Mouse (Mus musculus): Measurements from ENCODE around the gene Gabarap. TPM values are rescaled to one million over a fixed set of nuclear protein-coding genes. Genes with fewer than 3 reads are reported as not detected.

The Gabarap gene
- total RNA-seq, 2 experiments from 2014 or later = 142 to 178 TPM

GRCm38 (mm10) chr11:69966860-69967517 is 24.0 kb upstream of the Gabarap start:
- no peak for DNase-seq
- intact Hi-C loops (cut with DNase I) = no loop called here

- DNase-seq = no peak
- intact Hi-C loops (cut with DNase I) = no loop called here
Observed at GRCm38 (mm10) chr11:69968793-69969192, 22.1 kb upstream of the Gabarap start.

GRCm38 (mm10) chr11:69970222-69970621 is 20.7 kb upstream of the Gabarap start:
- DNase-seq = no peak
- intact Hi-C loops (cut with DNase I) = no loop called here

- intact Hi-C loops (cut with DNase I) = no loop called here
- no peak for DNase-seq
Observed at GRCm38 (mm10) chr11:69970775-69971174, 20.2 kb upstream of the Gabarap start.

GRCm38 (mm10) chr11:69974907-69975306 is 16.0 kb upstream of the Gabarap start:
- intact Hi-C loops (cut with DNase I) = no loop called here
- no peak for DNase-seq

- intact Hi-C loops (cut with DNase I) = no loop called here
Observed at GRCm38 (mm10) chr11:69976271-69976670, 14.7 kb upstream of the Gabarap start.

GRCm38 (mm10) chr11:69979827-69980195 is 11.1 kb upstream of the Gabarap start:
- intact Hi-C loops (cut with DNase I) = loop anchor here (10.0 kb wide), 1 partner anchor 885 kb away; the partner anchor contains the start of gene Per1

More at GRCm38 (mm10) chr11:69976271-69976670, 14.7 kb upstream of the Gabarap start:
- no peak for DNase-seq

GRCm38 (mm10) chr11:69980196-69981140 is 10.5 kb upstream of the Gabarap start:
- peak; percentile 91 to 100 for DNase-seq
- intact Hi-C loops (cut with DNase I) = loop anchor here (10.0 kb wide), 1 partner anchor 886 kb away; the partner anchor contains the start of gene Per1

More at GRCm38 (mm10) chr11:69979827-69980195, 11.1 kb upstream of the Gabarap start:
- DNase-seq = no peak

GRCm38 (mm10) chr11:69981141-69981762 is 9.7 kb upstream of the Gabarap start, which contains the start of gene Ctdnep1:
Gene Ctdnep1, plus strand, starts transcription at chr11:69981156.
- intact Hi-C loops (cut with DNase I) = loop anchor here (10.0 kb wide), 1 partner anchor 886 kb away; the partner anchor contains the start of gene Per1
- DNase-seq = no peak

- intact Hi-C loops (cut with DNase I) = loop anchor here (10.0 kb wide), 1 partner anchor 887 kb away; the partner anchor contains the start of gene Per1
- no peak for DNase-seq
Observed at GRCm38 (mm10) chr11:69982225-69982624, 8.7 kb upstream of the Gabarap start, which contains the start of gene Elp5. Gene Elp5, minus strand, starts transcription at chr11:69982517.

- intact Hi-C loops (cut with DNase I) = loop anchor here (10.0 kb wide), 1 partner anchor 888 kb away; the partner anchor contains the start of gene Per1
- no peak for DNase-seq
Observed at GRCm38 (mm10) chr11:69982877-69983276, 8.1 kb upstream of the Gabarap start.

- intact Hi-C loops (cut with DNase I) = loop anchor here (10.0 kb wide), 1 partner anchor 889 kb away; the partner anchor contains the start of gene Per1
- no peak for DNase-seq
Observed at GRCm38 (mm10) chr11:69983377-69983776, 7.6 kb upstream of the Gabarap start.

- DNase-seq = no peak
- intact Hi-C loops (cut with DNase I) = loop anchor here (10.0 kb wide), 1 partner anchor 890 kb away; the partner anchor contains the start of gene Per1
Observed at GRCm38 (mm10) chr11:69984431-69984830, 6.5 kb upstream of the Gabarap start.

GRCm38 (mm10) chr11:69989949-69990348 is 994 bp upstream of the Gabarap start:
- intact Hi-C loops (cut with DNase I) = loop anchor here (10.0 kb wide), 3 partner anchors 575 to 895 kb away; partner anchors contain the start of genes Eno3, Kdm6b, Per1 and Pfn1
- no peak for DNase-seq

- DNase-seq = no peak
- intact Hi-C loops (cut with DNase I) = loop anchor here (10.0 kb wide), 2 partner anchors 577 to 663 kb away; partner anchors contain the start of genes Eno3, Kdm6b and Pfn1
Observed at GRCm38 (mm10) chr11:69991711-69992110, 768 bp downstream of the Gabarap start.

GRCm38 (mm10) chr11:69992396-69992795 is 1.5 kb downstream of the Gabarap start:
- peak in 1 of 2 experiments; percentile 3 for DNase-seq
- intact Hi-C loops (cut with DNase I) = loop anchor here (10.0 kb wide), 2 partner anchors 578 to 662 kb away; partner anchors contain the start of genes Eno3, Kdm6b and Pfn1

- intact Hi-C loops (cut with DNase I) = loop anchor here (10.0 kb wide), 2 partner anchors 578 to 662 kb away; partner anchors contain the start of genes Eno3, Kdm6b and Pfn1
- DNase-seq = no peak
Observed at GRCm38 (mm10) chr11:69992932-69993331, 2.0 kb downstream of the Gabarap start.

- intact Hi-C loops (cut with DNase I) = loop anchor here (10.0 kb wide), 2 partner anchors 580 to 660 kb away; partner anchors contain the start of genes Eno3, Kdm6b and Pfn1
- DNase-seq = no peak
Observed at GRCm38 (mm10) chr11:69994401-69995090, 3.6 kb downstream of the Gabarap start.

GRCm38 (mm10) chr11:69995391-69995960 is 4.5 kb downstream of the Gabarap start, which contains the start of gene Phf23:
Gene Phf23, plus strand, starts transcription at chr11:69995777.
- peak; percentile 93 to 97 for DNase-seq
- intact Hi-C loops (cut with DNase I) = loop anchor here (10.0 kb wide), 2 partner anchors 581 to 659 kb away; partner anchors contain the start of genes Eno3, Kdm6b and Pfn1
